Mouse (Mus musculus) c-Kit-positive CD71-negative TER-119-negative erythroid progenitor cells, embryonic 14.5 days (primary cell): ENCODE results near the gene Itga4.

Source experiments
- DNase-seq: peaks from one replicate; pipeline ENCODE4 v3.0.0-alpha.2; 2013; ENCODE audit warnings: low read depth

Itga4 gene

GRCm38 (mm10) chr2:79352100-79352802, 97.0 kb downstream of the Itga4 start:
- no peak for DNase-seq

- no peak for DNase-seq
Observed at GRCm38 (mm10) chr2:79354773-79355172, 99.5 kb downstream of the Itga4 start.

GRCm38 (mm10) chr2:79357835-79358234, 102.6 kb downstream of the Itga4 start:
- DNase-seq = no peak

GRCm38 (mm10) chr2:79362029-79362428, 106.8 kb downstream of the Itga4 start:
- DNase-seq = no peak

- DNase-seq = no peak
Observed at GRCm38 (mm10) chr2:79363920-79364319, 108.7 kb downstream of the Itga4 start.

GRCm38 (mm10) chr2:79367451-79368450, 112.5 kb downstream of the Itga4 start:
- peak; percentile 7 for DNase-seq

- no peak for DNase-seq
Observed at GRCm38 (mm10) chr2:79368661-79369060, 113.4 kb downstream of the Itga4 start.

- DNase-seq = no peak
Observed at GRCm38 (mm10) chr2:79369061-79369524, 113.9 kb downstream of the Itga4 start.

GRCm38 (mm10) chr2:79369905-79370304, 114.7 kb downstream of the Itga4 start:
- no peak for DNase-seq

- DNase-seq = peak; percentile 8
Observed at GRCm38 (mm10) chr2:79370711-79371312, 115.6 kb downstream of the Itga4 start.

- DNase-seq = no peak
Observed at GRCm38 (mm10) chr2:79371326-79372153, 116.3 kb downstream of the Itga4 start.

GRCm38 (mm10) chr2:79372154-79372467, 116.9 kb downstream of the Itga4 start:
- DNase-seq = no peak

- peak; percentile 24 for DNase-seq
Observed at GRCm38 (mm10) chr2:79372486-79373200, 117.4 kb downstream of the Itga4 start.

GRCm38 (mm10) chr2:79378346-79379086, 123.3 kb downstream of the Itga4 start:
- DNase-seq = no peak

GRCm38 (mm10) chr2:79379087-79380041, 124.1 kb downstream of the Itga4 start:
- no peak for DNase-seq
